Mouse (Mus musculus): ENCODE results near the gene Slc44a4. TPM values are rescaled to one million over a fixed set of nuclear protein-coding genes. Genes with fewer than 3 reads are reported as not detected.
A peak's percentile ranks its signal among the peaks of the same experiment; 100 is the strongest.
"Not testable (repeated sequence)": the region's sequence is repeated elsewhere in the genome, so short reads cannot be mapped to it uniquely, and the experiment has no call there.

Gene Slc44a4
- polyA plus RNA-seq, 1 experiment = 5.1 TPM

DNA sequence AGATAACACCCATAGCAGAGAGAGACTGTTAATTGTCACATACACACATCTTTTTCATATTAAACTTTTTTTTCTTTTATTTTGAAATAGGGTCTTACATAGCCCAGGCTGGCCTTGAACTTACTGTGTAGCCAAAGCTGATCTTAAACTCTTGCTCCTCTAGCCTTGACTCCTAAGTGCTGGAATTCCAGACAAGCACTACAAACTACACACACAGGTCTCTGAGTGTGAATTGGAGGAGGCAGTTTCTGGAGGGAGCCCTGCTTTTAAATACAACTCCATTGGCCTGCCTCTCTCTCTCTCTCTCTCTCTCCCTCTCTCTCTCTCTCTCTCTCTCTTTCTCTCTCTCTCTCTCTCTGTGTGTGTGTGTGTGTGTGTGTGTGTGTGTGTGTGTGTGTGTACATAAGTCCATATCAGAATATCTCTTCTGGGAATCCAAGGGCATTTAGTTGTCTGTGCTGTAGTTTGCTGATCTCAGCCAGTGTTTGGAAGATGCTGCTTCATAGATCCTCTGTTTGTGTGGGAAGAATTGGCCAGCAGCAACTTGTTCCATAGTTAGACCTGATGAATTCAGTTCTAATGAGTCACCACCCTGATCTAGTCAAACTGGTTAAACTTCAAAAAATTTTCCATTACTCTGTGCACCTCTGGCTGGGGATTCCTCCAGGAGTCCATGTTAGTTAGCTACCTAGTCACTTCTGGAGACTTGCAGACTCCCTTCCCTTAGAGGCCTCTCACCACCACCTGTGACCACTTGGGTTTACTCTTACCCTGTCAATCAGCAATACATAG is 46.6 kb downstream of the Slc44a4 start:
- no peak for DNase-seq (ENCODE audit: low spot score)

GRCm38 (mm10) chr17:34962125-34962524 is 47.9 kb downstream of the Slc44a4 start:
- no peak for DNase-seq (ENCODE audit: low spot score)

- DNase-seq (ENCODE audit: low spot score) = no peak
Observed at GRCm38 (mm10) chr17:34962841-34963240, 48.6 kb downstream of the Slc44a4 start.

DNA sequence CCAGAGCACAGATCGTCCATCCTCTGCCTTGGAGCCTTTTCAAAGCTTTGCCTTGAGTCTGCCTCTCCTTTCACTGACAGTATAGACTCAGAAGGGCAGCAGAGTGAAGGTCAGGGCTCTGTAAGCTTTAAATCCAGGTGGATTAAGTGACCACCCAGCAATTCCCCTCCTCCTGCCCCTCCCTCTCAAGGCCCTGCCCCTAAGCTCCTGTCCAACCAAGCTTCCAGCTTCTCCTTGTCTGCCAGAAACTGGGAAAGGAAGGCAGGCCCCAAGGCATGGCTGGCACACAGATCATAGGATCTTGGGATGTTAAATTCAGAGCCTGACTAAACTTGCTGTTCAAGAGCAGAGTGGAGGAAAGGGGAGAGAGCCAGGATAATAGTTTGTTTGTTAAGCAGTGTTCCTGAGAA is 50.4 kb downstream of the Slc44a4 start:
- no peak for DNase-seq (ENCODE audit: low spot score)

DNA sequence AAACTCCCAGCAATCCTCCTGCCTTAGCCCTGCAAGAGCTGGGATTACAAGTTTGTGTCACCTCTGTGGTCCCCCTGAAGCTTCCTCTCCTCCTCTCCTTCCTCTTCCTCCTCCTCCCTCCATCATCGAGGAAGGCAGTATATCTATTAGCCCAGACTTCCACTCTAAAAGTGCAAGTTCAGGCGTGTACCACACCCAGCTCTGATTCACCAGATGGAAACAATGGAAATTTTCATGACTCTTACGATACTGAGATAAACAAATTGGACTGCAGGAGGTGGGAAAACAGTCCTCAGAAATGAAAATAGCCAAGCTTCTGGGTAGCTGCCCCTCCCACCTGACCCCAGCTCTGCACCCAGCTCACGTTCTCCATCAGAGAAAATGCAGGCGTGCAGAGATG is 51.4 kb downstream of the Slc44a4 start:
- no peak for DNase-seq (ENCODE audit: low spot score)

- not testable (repeated sequence) for DNase-seq (ENCODE audit: low spot score)
Observed at GRCm38 (mm10) chr17:34969822-34970221, 55.6 kb downstream of the Slc44a4 start, which contains the start of gene Gm20481. TSS of gene Gm20481 (plus strand) at chr17:34969912.

DNA sequence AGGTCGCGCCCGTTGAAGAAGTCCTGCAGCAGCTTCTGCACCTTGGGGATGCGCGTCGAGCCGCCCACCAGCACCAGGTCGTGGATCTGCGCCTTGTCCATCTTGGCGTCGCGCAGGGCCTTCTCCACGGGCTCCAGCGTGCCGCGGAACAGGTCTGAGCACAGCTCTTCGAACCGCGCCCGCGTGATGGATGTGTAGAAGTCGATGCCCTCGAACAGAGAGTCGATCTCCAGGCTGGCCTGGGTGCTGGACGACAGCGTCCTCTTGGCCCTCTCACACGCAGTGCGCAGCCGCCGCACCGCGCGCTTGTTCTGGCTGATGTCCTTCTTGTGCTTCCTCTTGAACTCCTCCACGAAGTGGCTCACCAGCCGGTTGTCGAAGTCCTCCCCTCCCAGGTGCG is 56.6 kb downstream of the Slc44a4 start:
- DNase-seq (ENCODE audit: low spot score) = not testable (repeated sequence)

DNA sequence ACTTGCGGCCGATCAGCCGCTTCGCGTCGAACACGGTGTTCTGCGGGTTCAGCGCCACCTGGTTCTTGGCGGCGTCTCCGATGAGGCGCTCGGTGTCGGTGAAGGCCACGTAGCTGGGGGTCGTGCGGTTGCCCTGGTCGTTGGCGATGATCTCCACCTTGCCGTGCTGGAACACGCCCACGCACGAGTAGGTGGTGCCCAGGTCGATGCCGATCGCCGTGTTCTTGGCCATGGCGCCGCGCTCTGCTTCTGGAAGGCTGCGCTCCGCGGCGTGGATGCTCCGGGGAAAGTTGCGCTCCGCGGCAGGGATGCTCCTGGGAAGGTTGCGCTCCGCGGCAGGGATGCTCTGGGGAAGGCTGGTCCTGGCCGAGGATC is 57.4 kb downstream of the Slc44a4 start:
- DNase-seq (ENCODE audit: low spot score) = not testable (repeated sequence)

- DNase-seq (ENCODE audit: low spot score) = peak; percentile 76
Observed at GRCm38 (mm10) chr17:34972069-34972749, 57.9 kb downstream of the Slc44a4 start, which contains the start of the genes Hspa1a and Hspa1l. TSS of gene Hspa1a (minus strand) at chr17:34972156. TSS of gene Hspa1l (plus strand) at chr17:34972703.

DNA sequence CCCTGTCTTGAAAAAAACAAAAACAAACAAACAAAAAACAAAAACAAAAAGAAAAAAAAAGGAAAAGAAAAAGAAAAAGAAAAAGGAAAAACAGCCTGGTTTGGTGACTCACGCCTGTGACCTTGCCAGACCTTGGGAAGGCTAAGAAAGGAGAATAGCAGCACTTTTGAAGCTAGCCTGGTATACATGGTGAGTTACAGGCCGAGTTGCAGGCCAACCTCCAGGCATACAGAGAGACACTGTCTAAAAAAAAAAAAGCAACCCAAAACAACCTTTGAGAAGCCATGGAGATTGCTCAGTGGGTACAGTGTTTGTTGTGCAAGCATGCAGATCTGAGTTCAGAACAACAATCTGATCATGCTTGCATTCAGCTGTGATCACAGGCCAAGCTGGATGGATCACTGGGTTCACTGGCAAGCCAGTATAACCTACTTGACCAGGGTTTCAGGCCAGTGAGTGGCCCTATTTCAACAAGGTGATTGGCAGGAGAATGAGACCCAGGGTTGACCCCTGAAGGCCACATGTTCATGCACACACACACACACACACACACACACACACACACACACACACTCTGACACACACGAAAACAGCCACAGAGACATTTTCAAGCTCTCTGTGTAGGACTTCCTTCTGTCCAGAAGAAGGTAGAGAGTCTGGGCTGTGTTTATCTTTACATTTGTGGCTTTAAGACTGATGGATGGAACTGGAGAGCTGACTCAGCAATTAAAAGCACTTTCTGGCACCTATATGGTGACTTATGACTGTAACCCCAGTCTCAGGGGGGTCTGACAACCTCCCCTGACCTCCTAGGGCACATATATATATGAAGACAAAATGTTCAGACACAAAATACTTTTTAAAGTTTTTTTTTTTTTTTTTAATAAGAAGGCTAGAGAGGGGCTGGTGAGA is 61.6 kb downstream of the Slc44a4 start:
- DNase-seq (ENCODE audit: low spot score) = no peak

DNA sequence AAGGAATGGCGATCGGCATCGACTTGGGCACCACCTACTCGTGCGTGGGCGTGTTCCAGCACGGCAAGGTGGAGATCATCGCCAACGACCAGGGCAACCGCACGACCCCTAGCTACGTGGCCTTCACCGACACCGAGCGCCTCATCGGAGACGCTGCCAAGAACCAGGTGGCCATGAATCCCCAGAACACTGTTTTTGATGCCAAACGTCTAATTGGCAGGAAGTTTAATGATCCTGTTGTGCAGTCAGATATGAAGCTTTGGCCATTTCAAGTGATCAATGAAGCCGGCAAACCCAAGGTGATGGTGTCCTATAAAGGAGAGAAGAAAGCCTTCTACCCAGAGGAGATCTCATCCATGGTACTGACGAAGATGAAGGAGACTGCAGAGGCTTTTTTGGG is 62.7 kb downstream of the Slc44a4 start:
- DNase-seq (ENCODE audit: low spot score) = no peak

DNA sequence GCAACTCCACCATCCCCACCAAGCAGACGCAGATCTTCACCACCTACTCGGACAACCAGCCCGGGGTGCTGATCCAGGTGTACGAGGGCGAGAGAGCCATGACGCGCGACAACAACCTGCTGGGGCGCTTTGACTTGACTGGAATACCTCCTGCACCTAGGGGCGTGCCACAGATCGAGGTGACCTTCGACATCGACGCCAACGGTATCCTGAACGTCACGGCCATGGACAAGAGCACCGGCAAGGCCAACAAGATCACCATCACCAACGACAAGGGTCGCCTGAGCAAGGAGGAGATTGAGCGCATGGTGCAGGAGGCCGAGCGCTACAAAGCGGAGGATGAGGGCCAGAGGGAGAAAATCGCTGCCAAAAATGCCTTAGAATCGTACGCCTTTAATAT is 64.0 kb downstream of the Slc44a4 start:
- DNase-seq (ENCODE audit: low spot score) = no peak

DNA sequence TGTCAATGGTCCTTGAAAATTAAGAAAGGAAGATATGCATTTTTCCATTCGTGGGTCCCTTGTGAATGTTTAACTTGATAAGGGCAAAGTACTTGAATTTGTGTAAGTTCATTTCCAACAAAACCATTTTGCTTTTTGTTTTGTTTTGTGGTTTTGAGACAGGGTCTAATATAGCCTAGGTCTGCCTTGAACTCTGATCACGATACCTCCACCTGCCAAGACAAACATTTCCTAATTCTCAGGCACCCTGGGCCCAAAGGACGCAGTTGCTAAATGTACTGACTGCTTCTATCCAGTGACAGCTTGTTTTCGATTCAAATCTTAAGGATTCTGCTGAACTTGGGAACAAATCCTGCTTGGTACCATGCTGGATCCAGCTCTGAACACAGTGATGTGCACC is 65.4 kb downstream of the Slc44a4 start:
- DNase-seq (ENCODE audit: low spot score) = no peak

Other genes starting within 250 kb of the Slc44a4 start
- 74.4 and 93.5 TPM in 2 replicates for gene Tnxb, start 243.9 kb upstream of the Slc44a4 start, polyA plus RNA-seq (2012; rRNA removed)
- 55.7 and 73.2 TPM in 2 replicates for gene C4b, start 170.6 kb upstream of the Slc44a4 start, polyA plus RNA-seq (2012; rRNA removed)
- gene Cyp21a1, start 109.9 kb upstream of the Slc44a4 start, polyA plus RNA-seq (2012; rRNA removed) = not detected in 2 replicates
- gene Stk19, start 77.5 kb upstream of the Slc44a4 start, polyA plus RNA-seq (2012; rRNA removed) = 37.0 and 47.5 TPM in 2 replicates
- 32.3 and 45.6 TPM in 2 replicates for gene Dxo, start 77.4 kb upstream of the Slc44a4 start, polyA plus RNA-seq (2012; rRNA removed)
- gene Skiv2l, start 64.3 kb upstream of the Slc44a4 start, polyA plus RNA-seq (2012; rRNA removed) = 50.3 and 58.0 TPM in 2 replicates
- gene Nelfe, start 64.1 kb upstream of the Slc44a4 start, polyA plus RNA-seq (2012; rRNA removed) = 50.4 and 50.6 TPM in 2 replicates
- 35.7 and 41.6 TPM in 2 replicates for gene Cfb, start 51.9 kb upstream of the Slc44a4 start, polyA plus RNA-seq (2012; rRNA removed)
- 6.6 and 8.5 TPM in 2 replicates for gene Zbtb12, start 35.0 kb upstream of the Slc44a4 start, polyA plus RNA-seq (2012; rRNA removed)
- gene Gm20547, start 32.4 kb upstream of the Slc44a4 start, polyA plus RNA-seq (2012; rRNA removed) = 0.04 TPM in 1 of 2 replicates, not detected in the other
- gene C2, start 16.2 kb upstream of the Slc44a4 start, polyA plus RNA-seq (2012; rRNA removed) = 43.0 and 45.6 TPM in 2 replicates
- gene Ehmt2, start 16.0 kb upstream of the Slc44a4 start, polyA plus RNA-seq (2012; rRNA removed) = 124 and 129 TPM in 2 replicates
- gene Neu1, start 16.8 kb downstream of the Slc44a4 start, polyA plus RNA-seq (2012; rRNA removed) = 27.9 and 32.0 TPM in 2 replicates
- 100 and 116 TPM in 2 replicates for gene Hspa1b, start 44.8 kb downstream of the Slc44a4 start, polyA plus RNA-seq (2012; rRNA removed)
- not detected in 2 replicates for gene Gm20481, start 55.4 kb downstream of the Slc44a4 start, polyA plus RNA-seq (2012; rRNA removed)
- 52.7 and 54.4 TPM in 2 replicates for gene Hspa1a, start 57.7 kb downstream of the Slc44a4 start, polyA plus RNA-seq (2012; rRNA removed)
- 0.47 and 0.54 TPM in 2 replicates for gene Hspa1l, start 58.2 kb downstream of the Slc44a4 start, polyA plus RNA-seq (2012; rRNA removed)
- gene Lsm2, start 67.4 kb downstream of the Slc44a4 start, polyA plus RNA-seq (2012; rRNA removed) = 47.8 and 58.4 TPM in 2 replicates
- 49.8 and 53.0 TPM in 2 replicates for gene Vars, start 86.5 kb downstream of the Slc44a4 start, polyA plus RNA-seq (2012; rRNA removed)
- 5.2 and 6.1 TPM in 2 replicates for gene Vwa7, start 102.1 kb downstream of the Slc44a4 start, polyA plus RNA-seq (2012; rRNA removed)
- gene Sapcd1, start 113.5 kb downstream of the Slc44a4 start, polyA plus RNA-seq (2012; rRNA removed) = 0.77 and 0.81 TPM in 2 replicates
- 1.2 and 1.4 TPM in 2 replicates for gene Msh5, start 132.3 kb downstream of the Slc44a4 start, polyA plus RNA-seq (2012; rRNA removed)
- gene Clic1, start 135.5 kb downstream of the Slc44a4 start, polyA plus RNA-seq (2012; rRNA removed) = 149 and 191 TPM in 2 replicates
- 60.5 and 68.6 TPM in 2 replicates for gene Ddah2, start 144.6 kb downstream of the Slc44a4 start, polyA plus RNA-seq (2012; rRNA removed)
- 0.26 and 0.37 TPM in 2 replicates for gene Ly6g6c, start 150.9 kb downstream of the Slc44a4 start, polyA plus RNA-seq (2012; rRNA removed)
- gene Mpig6b, start 151.7 kb downstream of the Slc44a4 start, polyA plus RNA-seq (2012; rRNA removed) = 0.44 and 0.48 TPM in 2 replicates
- gene Ly6g6e, start 162.4 kb downstream of the Slc44a4 start, polyA plus RNA-seq (2012; rRNA removed) = 9.5 and 12.9 TPM in 2 replicates
- gene Ly6g6d, start 163.6 kb downstream of the Slc44a4 start, polyA plus RNA-seq (2012; rRNA removed) = 5.4 and 5.8 TPM in 2 replicates
- gene Ly6g6f, start 171.1 kb downstream of the Slc44a4 start, polyA plus RNA-seq (2012; rRNA removed) = 0.15 TPM in 1 of 2 replicates, not detected in the other
- 104 and 114 TPM in 2 replicates for gene Abhd16a, start 174.8 kb downstream of the Slc44a4 start, polyA plus RNA-seq (2012; rRNA removed)
- gene Ly6g5c, start 193.8 kb downstream of the Slc44a4 start, polyA plus RNA-seq (2012; rRNA removed) = not detected in 2 replicates
- gene Ly6g5b, start 201.0 kb downstream of the Slc44a4 start, polyA plus RNA-seq (2012; rRNA removed) = 1.0 and 1.2 TPM in 2 replicates
- gene Gpank1, start 207.0 kb downstream of the Slc44a4 start, polyA plus RNA-seq (2012; rRNA removed) = 16.2 and 19.3 TPM in 2 replicates
- gene Csnk2b, start 207.6 kb downstream of the Slc44a4 start, polyA plus RNA-seq (2012; rRNA removed) = 116 and 122 TPM in 2 replicates
- 10.2 and 12.6 TPM in 2 replicates for gene D17H6S53E, start 211.9 kb downstream of the Slc44a4 start, polyA plus RNA-seq (2012; rRNA removed)
- gene Apom, start 217.6 kb downstream of the Slc44a4 start, polyA plus RNA-seq (2012; rRNA removed) = 0.22 and 0.29 TPM in 2 replicates
- gene Bag6, start 220.7 kb downstream of the Slc44a4 start, polyA plus RNA-seq (2012; rRNA removed) = 130 and 136 TPM in 2 replicates

Measured in urinary bladder, adult 2 months (tissue).